Mouse (Mus musculus): Measurements from ENCODE around the gene Tnrc18.
"Not testable (repeated sequence)": the region's sequence is repeated elsewhere in the genome, so short reads cannot be mapped to it uniquely, and the experiment has no call there.

DNA sequence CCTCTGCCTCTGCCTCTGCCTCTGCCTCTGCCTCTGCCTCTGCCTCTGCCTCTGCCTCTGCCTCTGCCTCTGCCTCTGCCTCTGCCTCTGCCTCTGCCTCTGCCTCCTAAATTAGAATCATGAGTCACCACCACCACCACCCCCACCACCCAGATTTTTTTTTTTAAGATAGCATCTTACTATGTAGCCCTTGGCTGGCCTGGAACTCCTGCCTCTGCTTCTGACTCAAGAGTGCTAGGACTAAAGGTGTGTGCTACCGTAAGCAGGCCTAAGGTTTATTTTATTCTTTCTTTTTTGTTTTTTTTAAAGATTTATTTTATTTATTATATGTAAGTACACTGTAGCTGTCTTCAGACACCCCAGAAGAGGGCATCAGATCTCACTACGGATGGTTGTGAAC lies 20.0 kb upstream of the Tnrc18 start:
- not testable (repeated sequence) for TF ChIP-seq POLR2A (IDR thresholded peaks at IDR 0.05; ENCODE audit: extremely low read depth, insufficient read depth, low read length); CTCF (IDR thresholded peaks at IDR 0.05; ENCODE audit: low read depth, low read length)
